Mouse (Mus musculus): ENCODE measurements at regions not wholly inside any gene's neighbourhood (a gene's known extent, or its start where the extent isn't known, plus 50 kb on each side); places are given as distances from the start of the nearest gene placed in this dataset.

- TF ChIP-seq POLR2A (IDR thresholded peaks at IDR 0.05; ENCODE audit: control insufficient read depth in 1 of 2, insufficient read depth in 1 of 2, low read depth in 1 of 2, low read length in 2 of 2, poor library complexity in 1 of 2): no peak
- TF ChIP-seq CTCF (IDR thresholded peaks at IDR 0.05 in 2 of 3, conservative IDR thresholded peaks at IDR 0.05 in 1 of 3; ENCODE audit: control insufficient read depth in 1 of 3, insufficient read depth in 1 of 3, low read depth in 2 of 3, low read length in 3 of 3, poor library complexity in 1 of 3, severe bottlenecking in 1 of 3): no peak
- no peak for TF ChIP-seq ZMIZ1 (IDR thresholded peaks at IDR 0.05; ENCODE audit: low read depth, low read length)
- TF ChIP-seq GATA1 (IDR thresholded peaks at IDR 0.05; ENCODE audit: low read depth, low read length): no peak
These were observed 319.2 kb downstream of the Mex3b start for GRCm38 (mm10) chr7:83186341-83186740.
